Mouse (Mus musculus): ENCODE measurements around the gene Apoc4. TPM values are rescaled to one million over a fixed set of nuclear protein-coding genes. Genes with fewer than 3 reads are reported as not detected.
"Not testable (repeated sequence)": the region's sequence is repeated elsewhere in the genome, so short reads cannot be mapped to it uniquely, and the experiment has no call there.

Apoc4 gene
- polyA plus RNA-seq, 1 experiment = 1.5 TPM

GRCm38 (mm10) chr7:19691434-19691833 is 10.2 kb upstream of the Apoc4 start:
- no peak overlapping the region for H3K4me3 ChIP-seq (ENCODE audit: control insufficient read depth, insufficient read depth, low read length)
- TF ChIP-seq CTCF (IDR thresholded peaks at IDR 0.05; ENCODE audit: borderline replicate concordance, control insufficient read depth, extremely low read depth, insufficient read depth, low read length, poor library complexity) (no peak), POLR2A (IDR thresholded peaks at IDR 0.05; ENCODE audit: control insufficient read depth, extremely low read depth, insufficient read depth, low read length, poor library complexity) (no peak)
- DNase-seq = no peak
- H3K4me1 ChIP-seq (replicated peaks; ENCODE audit: control insufficient read depth, insufficient read depth, low read length) = no peaks in the 10 kb centered on the region
- no peaks in the 10 kb centered on the region for H3K27me3 ChIP-seq (ENCODE audit: control insufficient read depth, insufficient read depth, low read length)
- H3K27ac ChIP-seq (ENCODE audit: control insufficient read depth, insufficient read depth, low read length) = no peak overlapping the region
- WGBS = 93% methylated on average over 6 of the region's 6 CpGs
- H3K36me3 ChIP-seq (ENCODE audit: control insufficient read depth, insufficient read depth, low read length) = no peaks in the 10 kb centered on the region

- WGBS = 93% methylated on average over 4 of the region's 4 CpGs
- H3K4me3 ChIP-seq (ENCODE audit: control insufficient read depth, insufficient read depth, low read length) = no peak overlapping the region
- no peaks in the 10 kb centered on the region for H3K4me1 ChIP-seq (replicated peaks; ENCODE audit: control insufficient read depth, insufficient read depth, low read length)
- no peak overlapping the region for H3K27ac ChIP-seq (ENCODE audit: control insufficient read depth, insufficient read depth, low read length)
- no peak for TF ChIP-seq POLR2A (IDR thresholded peaks at IDR 0.05; ENCODE audit: control insufficient read depth, extremely low read depth, insufficient read depth, low read length, poor library complexity)
- no peak for TF ChIP-seq CTCF (IDR thresholded peaks at IDR 0.05; ENCODE audit: borderline replicate concordance, control insufficient read depth, extremely low read depth, insufficient read depth, low read length, poor library complexity)
- no peaks in the 10 kb centered on the region for H3K36me3 ChIP-seq (ENCODE audit: control insufficient read depth, insufficient read depth, low read length)
- no peak for DNase-seq
- H3K27me3 ChIP-seq (ENCODE audit: control insufficient read depth, insufficient read depth, low read length) = no peaks in the 10 kb centered on the region
Measured at GRCm38 (mm10) chr7:19690845-19691244, 9.6 kb upstream of the Apoc4 start.

- WGBS = 95% methylated on average over 2 of the region's 2 CpGs
- no peak for DNase-seq
- H3K4me3 ChIP-seq (ENCODE audit: control insufficient read depth, insufficient read depth, low read length) = no peak overlapping the region
- H3K27ac ChIP-seq (ENCODE audit: control insufficient read depth, insufficient read depth, low read length) = no peak overlapping the region
- H3K4me1 ChIP-seq (replicated peaks; ENCODE audit: control insufficient read depth, insufficient read depth, low read length) = no peaks in the 10 kb centered on the region
- H3K27me3 ChIP-seq (ENCODE audit: control insufficient read depth, insufficient read depth, low read length) = no peaks in the 10 kb centered on the region
- no peaks in the 10 kb centered on the region for H3K36me3 ChIP-seq (ENCODE audit: control insufficient read depth, insufficient read depth, low read length)
- TF ChIP-seq CTCF (IDR thresholded peaks at IDR 0.05; ENCODE audit: borderline replicate concordance, control insufficient read depth, extremely low read depth, insufficient read depth, low read length, poor library complexity) (no peak), POLR2A (IDR thresholded peaks at IDR 0.05; ENCODE audit: control insufficient read depth, extremely low read depth, insufficient read depth, low read length, poor library complexity) (no peak)
Measured at GRCm38 (mm10) chr7:19688611-19689010, 7.3 kb upstream of the Apoc4 start.

GRCm38 (mm10) chr7:19688101-19688500 is 6.8 kb upstream of the Apoc4 start:
- Histone ChIP-seq H3K4me3 (ENCODE audit: control insufficient read depth, insufficient read depth, low read length) (no peak overlapping the region), H3K36me3 (ENCODE audit: control insufficient read depth, insufficient read depth, low read length) (no peaks in the 10 kb centered on the region), H3K4me1 (replicated peaks; ENCODE audit: control insufficient read depth, insufficient read depth, low read length) (no peaks in the 10 kb centered on the region), H3K27ac (ENCODE audit: control insufficient read depth, insufficient read depth, low read length) (no peak overlapping the region), H3K27me3 (ENCODE audit: control insufficient read depth, insufficient read depth, low read length) (no peaks in the 10 kb centered on the region)
- TF ChIP-seq CTCF (IDR thresholded peaks at IDR 0.05; ENCODE audit: borderline replicate concordance, control insufficient read depth, extremely low read depth, insufficient read depth, low read length, poor library complexity) (no peak), POLR2A (IDR thresholded peaks at IDR 0.05; ENCODE audit: control insufficient read depth, extremely low read depth, insufficient read depth, low read length, poor library complexity) (no peak)
- no peak for DNase-seq
- 97% methylated on average over 10 of the region's 10 CpGs for WGBS

GRCm38 (mm10) chr7:19686927-19687583 is 5.8 kb upstream of the Apoc4 start:
- H3K4me3 ChIP-seq (ENCODE audit: control insufficient read depth, insufficient read depth, low read length); H3K27me3 ChIP-seq (ENCODE audit: control insufficient read depth, insufficient read depth, low read length); H3K4me1 ChIP-seq (replicated peaks; ENCODE audit: control insufficient read depth, insufficient read depth, low read length); H3K27ac ChIP-seq (ENCODE audit: control insufficient read depth, insufficient read depth, low read length); H3K36me3 ChIP-seq (ENCODE audit: control insufficient read depth, insufficient read depth, low read length); DNase-seq: not testable (repeated sequence)
- WGBS = 71% methylated on average over 8 of the region's 8 CpGs

- no peak overlapping the region for H3K27ac ChIP-seq (ENCODE audit: control insufficient read depth, insufficient read depth, low read length)
- H3K4me1 ChIP-seq (replicated peaks; ENCODE audit: control insufficient read depth, insufficient read depth, low read length) = no peaks in the 10 kb centered on the region
- TF ChIP-seq CTCF (IDR thresholded peaks at IDR 0.05; ENCODE audit: borderline replicate concordance, control insufficient read depth, extremely low read depth, insufficient read depth, low read length, poor library complexity) = no peak
- TF ChIP-seq POLR2A (IDR thresholded peaks at IDR 0.05; ENCODE audit: control insufficient read depth, extremely low read depth, insufficient read depth, low read length, poor library complexity) = no peak
- 92% methylated on average over 6 of the region's 6 CpGs for WGBS
- no peaks in the 10 kb centered on the region for H3K36me3 ChIP-seq (ENCODE audit: control insufficient read depth, insufficient read depth, low read length)
- DNase-seq = no peak
- H3K27me3 ChIP-seq (ENCODE audit: control insufficient read depth, insufficient read depth, low read length) = no peaks in the 10 kb centered on the region
- H3K4me3 ChIP-seq (ENCODE audit: control insufficient read depth, insufficient read depth, low read length) = no peak overlapping the region
Measured at GRCm38 (mm10) chr7:19686521-19686920, 5.2 kb upstream of the Apoc4 start.

- H3K27ac ChIP-seq (ENCODE audit: control insufficient read depth, insufficient read depth, low read length) = no peak overlapping the region
- H3K27me3 ChIP-seq (ENCODE audit: control insufficient read depth, insufficient read depth, low read length) = no peaks in the 10 kb centered on the region
- WGBS = 82% methylated on average over 4 of the region's 4 CpGs
- no peak for DNase-seq
- no peak overlapping the region for H3K4me3 ChIP-seq (ENCODE audit: control insufficient read depth, insufficient read depth, low read length)
- no peaks in the 10 kb centered on the region for H3K4me1 ChIP-seq (replicated peaks; ENCODE audit: control insufficient read depth, insufficient read depth, low read length)
- no peaks in the 10 kb centered on the region for H3K36me3 ChIP-seq (ENCODE audit: control insufficient read depth, insufficient read depth, low read length)
- TF ChIP-seq POLR2A (IDR thresholded peaks at IDR 0.05; ENCODE audit: control insufficient read depth, extremely low read depth, insufficient read depth, low read length, poor library complexity) (no peak), CTCF (IDR thresholded peaks at IDR 0.05; ENCODE audit: borderline replicate concordance, control insufficient read depth, extremely low read depth, insufficient read depth, low read length, poor library complexity) (no peak)
Measured at GRCm38 (mm10) chr7:19685374-19685773, 4.1 kb upstream of the Apoc4 start.

Measured in thymus, adult 2 months (tissue).